Mouse (Mus musculus) adrenal gland, postnatal 14 days (tissue): ENCODE measurements around the gene Ankrd40. TPM values are rescaled to one million over a fixed set of nuclear protein-coding genes. Genes with fewer than 3 reads are reported as not detected.
A peak's percentile ranks its signal among the peaks of the same experiment; 100 is the strongest.

Experiments used
- DNase-seq: peaks from one replicate; pipeline ENCODE4 v3.0.0; 2021; ENCODE audit warnings: mixed read lengths
- total RNA-seq: library from RNA; stranded (reverse); gene quantifications from 2 replicates; pipeline ENCODE4 v1.2.3, GENCODE M21; 2021

Gene Ankrd40
- total RNA-seq, 1 experiment from 2014 or later = 131 TPM

GRCm38 (mm10) chr11:94322636-94323035 lies 5.2 kb upstream of the Ankrd40 start:
- DNase-seq = no peak

GRCm38 (mm10) chr11:94323271-94323925 lies 4.4 kb upstream of the Ankrd40 start:
- no peak for DNase-seq

GRCm38 (mm10) chr11:94324618-94325017 lies 3.2 kb upstream of the Ankrd40 start:
- no peak for DNase-seq

GRCm38 (mm10) chr11:94326961-94327411 lies 815 bp upstream of the Ankrd40 start:
- DNase-seq = no peak

- DNase-seq = no peak
These were observed 834 bp downstream of the Ankrd40 start for GRCm38 (mm10) chr11:94328644-94329025.

GRCm38 (mm10) chr11:94329270-94329891 lies 1.6 kb downstream of the Ankrd40 start:
- DNase-seq = peak; percentile 77

GRCm38 (mm10) chr11:94330211-94330610 lies 2.4 kb downstream of the Ankrd40 start:
- no peak for DNase-seq

GRCm38 (mm10) chr11:94332726-94333125 lies 4.9 kb downstream of the Ankrd40 start:
- DNase-seq = no peak

GRCm38 (mm10) chr11:94334386-94334968 lies 6.7 kb downstream of the Ankrd40 start:
- no peak for DNase-seq

- no peak for DNase-seq
These were observed 8.8 kb downstream of the Ankrd40 start for GRCm38 (mm10) chr11:94336551-94336950.

GRCm38 (mm10) chr11:94338347-94338746 lies 10.5 kb downstream of the Ankrd40 start:
- DNase-seq = no peak

- peak; percentile 78 for DNase-seq
These were observed 12.2 kb downstream of the Ankrd40 start for GRCm38 (mm10) chr11:94339732-94340585.

GRCm38 (mm10) chr11:94340948-94341933 lies 13.4 kb downstream of the Ankrd40 start:
- no peak for DNase-seq

GRCm38 (mm10) chr11:94342114-94342905 lies 14.5 kb downstream of the Ankrd40 start:
- no peak for DNase-seq

- no peak for DNase-seq
These were observed 16.2 kb downstream of the Ankrd40 start for GRCm38 (mm10) chr11:94343955-94344358.

- DNase-seq = no peak
These were observed 16.7 kb downstream of the Ankrd40 start for GRCm38 (mm10) chr11:94344470-94344869.

GRCm38 (mm10) chr11:94345926-94346325 lies 18.1 kb downstream of the Ankrd40 start:
- DNase-seq = peak; percentile 37

GRCm38 (mm10) chr11:94346611-94347010 lies 18.8 kb downstream of the Ankrd40 start:
- peak; percentile 87 for DNase-seq

GRCm38 (mm10) chr11:94347063-94347575 lies 19.3 kb downstream of the Ankrd40 start:
- DNase-seq = no peak

GRCm38 (mm10) chr11:94349839-94350238 lies 22.0 kb downstream of the Ankrd40 start:
- no peak for DNase-seq
